Mouse (Mus musculus) ES-CJ7 (cell line): ENCODE results near the gene Cyp2w1.
"Not testable (repeated sequence)": the region's sequence is repeated elsewhere in the genome, so short reads cannot be mapped to it uniquely, and the experiment has no call there.

ENCODE experiments used
- DNase-seq: peaks from one replicate; pipeline ENCODE4 v3.0.0; 2011; ENCODE audit warnings: low read depth, low spot score

Gene Cyp2w1

GRCm38 (mm10) chr5:139383234-139383633 is 30.8 kb downstream of the Cyp2w1 start:
- no peak for DNase-seq

GRCm38 (mm10) chr5:139384531-139384930 is 32.1 kb downstream of the Cyp2w1 start:
- DNase-seq, result no peak

- no peak for DNase-seq
Observed at GRCm38 (mm10) chr5:139386047-139386446, 33.6 kb downstream of the Cyp2w1 start.

- no peak for DNase-seq
Observed at GRCm38 (mm10) chr5:139387329-139388194, 35.1 kb downstream of the Cyp2w1 start.

- no peak for DNase-seq
Observed at GRCm38 (mm10) chr5:139388195-139388570, 35.8 kb downstream of the Cyp2w1 start.

- DNase-seq, result no peak
Observed at GRCm38 (mm10) chr5:139388694-139389675, 36.6 kb downstream of the Cyp2w1 start.

- DNase-seq, result no peak
Observed at GRCm38 (mm10) chr5:139389676-139390061, 37.3 kb downstream of the Cyp2w1 start.

- DNase-seq, result not testable (repeated sequence)
Observed at GRCm38 (mm10) chr5:139390324-139391119, 38.1 kb downstream of the Cyp2w1 start.

- no peak for DNase-seq
Observed at GRCm38 (mm10) chr5:139391309-139391990, 39.0 kb downstream of the Cyp2w1 start.

GRCm38 (mm10) chr5:139392219-139393196 is 40.1 kb downstream of the Cyp2w1 start:
- DNase-seq, result no peak

GRCm38 (mm10) chr5:139393197-139393588 is 40.8 kb downstream of the Cyp2w1 start:
- DNase-seq, result no peak

- DNase-seq, result no peak
Observed at GRCm38 (mm10) chr5:139394399-139394798, 42.0 kb downstream of the Cyp2w1 start.

GRCm38 (mm10) chr5:139395528-139395927 is 43.1 kb downstream of the Cyp2w1 start:
- DNase-seq, result no peak

GRCm38 (mm10) chr5:139397359-139397916 is 45.0 kb downstream of the Cyp2w1 start:
- DNase-seq, result no peak

GRCm38 (mm10) chr5:139397959-139398753 is 45.7 kb downstream of the Cyp2w1 start:
- DNase-seq, result peak; percentile 86

GRCm38 (mm10) chr5:139398786-139399185 is 46.4 kb downstream of the Cyp2w1 start:
- no peak for DNase-seq

- DNase-seq, result no peak
Observed at GRCm38 (mm10) chr5:139399991-139400390, 47.6 kb downstream of the Cyp2w1 start.

GRCm38 (mm10) chr5:139402106-139402505 is 49.7 kb downstream of the Cyp2w1 start:
- no peak for DNase-seq
